Mouse (Mus musculus) embryo, embryonic 10.5 days (tissue): ENCODE results near the gene Olfr1132.
"Not testable (repeated sequence)": the region's sequence is repeated elsewhere in the genome, so short reads cannot be mapped to it uniquely, and the experiment has no call there.

ENCODE experiments used
- DNase-seq: peaks from one replicate; pipeline ENCODE4 v3.0.0-alpha.2; 2015; ENCODE audit warnings: low spot score

Gene Olfr1132

GRCm38 (mm10) chr2:87637435-87637834 is at the start of gene Olfr1132:
Gene Olfr1132, minus strand, starts transcription at chr2:87637535.
- DNase-seq: no peak

GRCm38 (mm10) chr2:87673564-87673963 is 36.2 kb upstream of the Olfr1132 start, which contains the start of gene Olfr1135:
Gene Olfr1135, minus strand, starts transcription at chr2:87673664.
- DNase-seq: no peak

- no peak for DNase-seq
Measured at GRCm38 (mm10) chr2:87658360-87658759, 21.0 kb upstream of the Olfr1132 start, which contains the start of gene Olfr1134. Gene Olfr1134, minus strand, starts transcription at chr2:87658460.

- no peak for DNase-seq
Measured at GRCm38 (mm10) chr2:87647274-87647673, 9.9 kb upstream of the Olfr1132 start, which contains the start of gene Olfr1133. Gene Olfr1133, minus strand, starts transcription at chr2:87647374.

GRCm38 (mm10) chr2:87642441-87642840 is 5.1 kb upstream of the Olfr1132 start:
- no peak for DNase-seq

- no peak for DNase-seq
Measured at GRCm38 (mm10) chr2:87626804-87627203, 10.5 kb downstream of the Olfr1132 start, which contains the start of gene Olfr1131. Gene Olfr1131, plus strand, starts transcription at chr2:87627104.

- DNase-seq: not testable (repeated sequence)
Measured at GRCm38 (mm10) chr2:87605912-87606311, 31.4 kb downstream of the Olfr1132 start, which contains the start of gene Olfr1130. Gene Olfr1130, plus strand, starts transcription at chr2:87606212.
